34 mouse cellular contexts compared by ENCODE assay signal in the genomic region with DNA sequence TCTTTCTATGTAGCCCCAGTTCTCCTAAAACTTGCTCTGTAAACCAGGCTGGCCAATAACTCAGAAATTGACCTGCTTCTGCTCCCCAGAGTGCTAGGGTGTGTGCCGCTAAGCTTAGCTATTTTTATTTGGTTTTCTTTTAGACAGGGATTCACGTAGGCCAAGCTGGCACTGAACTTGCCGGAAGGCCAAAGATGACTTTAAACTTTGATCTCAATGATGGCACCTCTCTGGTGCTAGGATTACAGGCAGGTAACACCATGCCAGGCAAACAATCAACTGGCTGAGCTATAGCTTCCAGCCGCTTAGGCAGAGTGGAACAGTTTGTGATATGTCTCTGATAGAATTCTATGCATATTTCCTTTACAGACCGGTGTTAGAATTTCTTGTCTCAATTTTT. TPM values are rescaled to one million over a fixed set of nuclear protein-coding genes. Genes with fewer than 3 reads are reported as not detected.
"Had no signal": no experiment of that assay in that cellular context is flagged by ENCODE, and none has a peak within 500 bp of the region (broad histone marks: within the 10 kb centered on the region; RNA-seq: fewer than 3 reads in every experiment).

No protein-coding gene starts in this region.

- H3K9ac ChIP-seq: limb, embryonic 12.5 days; limb, embryonic 13.5 days; limb, embryonic 15.5 days; liver, embryonic 12.5 days; liver, embryonic 13.5 days; liver, embryonic 14.5 days; liver, embryonic 15.5 days; liver, postnatal 0 days; lung, embryonic 14.5 days; lung, embryonic 15.5 days; midbrain, embryonic 12.5 days; midbrain, embryonic 13.5 days; midbrain, embryonic 15.5 days; neural tube, embryonic 12.5 days had no signal

- H3K27me3 ChIP-seq: limb, embryonic 12.5 days; limb, embryonic 13.5 days; limb, embryonic 15.5 days; liver, embryonic 12.5 days; liver, embryonic 13.5 days; liver, embryonic 15.5 days; lung, embryonic 15.5 days; midbrain, embryonic 12.5 days; midbrain, embryonic 13.5 days; midbrain, embryonic 15.5 days; neural tube, embryonic 12.5 days had no signal

- H3K36me3 ChIP-seq: limb, embryonic 10.5 days; limb, embryonic 12.5 days; limb, embryonic 13.5 days; limb, embryonic 15.5 days; liver, embryonic 12.5 days; liver, embryonic 13.5 days; liver, embryonic 15.5 days; lung, embryonic 15.5 days; midbrain, embryonic 10.5 days; midbrain, embryonic 12.5 days; midbrain, embryonic 13.5 days; midbrain, embryonic 15.5 days; neural tube, embryonic 12.5 days had no signal

- H3K4me2 ChIP-seq: limb, embryonic 12.5 days; limb, embryonic 13.5 days; limb, embryonic 15.5 days; liver, embryonic 12.5 days; liver, embryonic 13.5 days; liver, embryonic 15.5 days; lung, embryonic 14.5 days; lung, embryonic 15.5 days; midbrain, embryonic 11.5 days; midbrain, embryonic 12.5 days; midbrain, embryonic 13.5 days; midbrain, embryonic 15.5 days; neural tube, embryonic 12.5 days had no signal

- DNase-seq: left cerebral cortex, postnatal 4 days; liver; liver, embryonic 13.5 days; liver, postnatal 0 days; lung, adult 18-20 months; lung, adult 2 months; lung, embryonic 14.5 days; lung, postnatal 10 days; lung, postnatal 14 days; lung, postnatal 36 days; lung, postnatal 4 days; midbrain, embryonic 14.5 days had no signal

- H3K9me3 ChIP-seq: limb, embryonic 10.5 days; limb, embryonic 12.5 days; limb, embryonic 13.5 days; limb, embryonic 15.5 days; liver, embryonic 12.5 days; liver, embryonic 13.5 days; liver, embryonic 15.5 days; lung, embryonic 15.5 days; midbrain, embryonic 10.5 days; midbrain, embryonic 12.5 days; midbrain, embryonic 13.5 days; midbrain, embryonic 15.5 days; neural tube, embryonic 12.5 days had no signal

- H3K4me1 ChIP-seq: limb, embryonic 12.5 days; limb, embryonic 13.5 days; limb, embryonic 15.5 days; liver, embryonic 12.5 days; liver, embryonic 13.5 days; liver, embryonic 15.5 days; midbrain, embryonic 10.5 days; midbrain, embryonic 12.5 days; midbrain, embryonic 13.5 days; midbrain, embryonic 15.5 days; neural tube, embryonic 12.5 days had no signal

- H3K4me3 ChIP-seq: left cerebral cortex, adult 2 months; limb, embryonic 10.5 days; limb, embryonic 12.5 days; limb, embryonic 13.5 days; limb, embryonic 15.5 days; liver, embryonic 12.5 days; liver, embryonic 13.5 days; liver, embryonic 15.5 days; lung, embryonic 15.5 days; midbrain, embryonic 10.5 days; midbrain, embryonic 12.5 days; midbrain, embryonic 13.5 days; midbrain, embryonic 15.5 days; myocyte; neural tube, embryonic 12.5 days had no signal

- H3K27ac ChIP-seq: left cerebral cortex, adult 2 months; limb, embryonic 10.5 days; limb, embryonic 12.5 days; limb, embryonic 13.5 days; limb, embryonic 15.5 days; liver, embryonic 12.5 days; liver, embryonic 13.5 days; liver, embryonic 14.5 days; liver, embryonic 15.5 days; lung, embryonic 15.5 days; macrophage; midbrain, embryonic 10.5 days; midbrain, embryonic 12.5 days; midbrain, embryonic 13.5 days; midbrain, embryonic 15.5 days; neural tube, embryonic 12.5 days had no signal

- ATAC-seq: liver, embryonic 12.5 days; liver, postnatal 0 days; lung, postnatal 0 days; midbrain, embryonic 13.5 days; midbrain, embryonic 15.5 days; midbrain, embryonic 16.5 days had no signal

RNA-seq across cellular contexts. Expression of gene Kitl, which starts 33.5 kb away (rescaled TPM):
- total RNA-seq: megakaryocyte progenitor cell, adult 5-6 weeks; megakaryocyte-erythroid progenitor cell, adult 5-6 weeks; monocyte, adult 5-6 weeks had no signal
